Mouse (Mus musculus) neutrophil, adult 5-6 weeks (primary cell): ENCODE measurements around the gene Smurf1. TPM values are rescaled to one million over a fixed set of nuclear protein-coding genes. Genes with fewer than 3 reads are reported as not detected.
A peak's percentile ranks its signal among the peaks of the same experiment; 100 is the strongest.

Experiments used
- ATAC-seq: fragments of 151-379, 151-347 bp; 2 replicates; pipeline ENCODE4 v1.8.0; 2017; ENCODE audit warnings: mild to moderate bottlenecking, moderate TSS enrichment; ENCODE audit not compliant: insufficient number of reproducible peaks, poor library complexity, low FRiP score, severe bottlenecking; ENCODE audit errors: extremely low read depth
- total RNA-seq: library from RNA; stranded (forward); fragments of 200-1000 nt; gene quantifications from 2 replicates; pipeline ENCODE4 v1.2.3, GENCODE M21; 2017

Smurf1 gene
- total RNA-seq, 1 experiment from 2014 or later: 14.4 TPM

DNA sequence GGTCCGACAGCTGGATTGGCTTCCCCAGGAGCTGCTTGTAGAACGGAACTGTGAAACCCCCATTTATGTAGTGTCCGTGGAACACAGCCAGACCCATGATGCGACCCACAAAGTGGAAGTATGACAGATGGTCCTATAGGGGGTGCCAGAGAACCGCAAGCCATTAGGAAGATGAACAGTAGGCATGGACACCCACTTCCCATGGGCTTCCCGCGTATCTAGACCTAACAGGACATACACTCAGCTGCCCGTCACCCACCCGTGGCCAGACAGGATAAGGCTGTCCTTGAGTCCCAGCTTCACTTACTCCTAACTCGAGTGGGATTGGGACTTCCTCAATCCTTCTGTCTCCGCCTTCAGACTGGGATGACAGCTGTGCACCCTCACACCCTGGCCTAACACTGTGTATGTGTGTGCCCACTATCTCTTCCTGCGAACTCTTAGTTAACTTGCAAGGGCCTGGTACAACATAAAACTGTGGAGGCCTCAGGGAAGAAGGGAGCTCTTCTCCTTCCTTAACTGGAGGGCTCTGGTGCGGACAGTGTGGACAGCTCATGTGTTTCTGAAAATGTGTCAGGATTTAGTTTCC lies 80.9 kb downstream of the Smurf1 start:
- ATAC-seq: no peak

DNA sequence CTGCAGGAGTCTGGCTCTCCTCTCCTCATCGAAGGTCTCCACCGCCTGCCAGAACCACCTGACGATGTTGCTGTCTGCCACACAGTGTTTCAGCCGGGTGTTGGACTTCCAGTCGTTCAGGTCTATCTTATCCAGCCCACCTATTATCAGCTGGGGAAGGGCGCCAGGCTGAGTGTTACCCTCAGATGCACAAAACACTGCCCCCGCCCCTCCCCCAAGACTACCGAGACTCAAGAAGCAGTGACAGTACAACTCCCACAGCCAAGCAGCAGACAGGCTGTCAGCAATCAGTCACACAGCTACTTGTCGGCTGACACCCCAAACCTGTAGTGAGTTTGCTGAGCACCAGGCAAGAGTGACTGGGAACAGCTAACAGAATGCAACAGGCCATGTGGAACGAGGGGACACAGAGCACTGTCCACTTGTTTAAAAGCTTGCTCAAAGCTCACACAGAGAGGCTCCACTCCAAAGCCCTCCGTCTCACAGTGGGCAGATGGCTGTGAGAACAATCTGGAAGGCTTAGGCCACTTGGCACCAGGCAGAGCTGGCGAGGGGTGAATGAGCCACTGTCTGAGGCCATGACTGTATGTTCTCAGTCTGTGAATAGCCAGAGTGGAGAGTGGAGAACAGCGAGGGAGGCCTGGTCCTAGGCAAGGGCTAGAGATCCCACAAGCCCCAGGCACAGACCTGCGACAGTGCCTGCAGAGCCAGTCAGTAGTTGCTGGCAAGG lies 83.8 kb downstream of the Smurf1 start:
- ATAC-seq: no peak

DNA sequence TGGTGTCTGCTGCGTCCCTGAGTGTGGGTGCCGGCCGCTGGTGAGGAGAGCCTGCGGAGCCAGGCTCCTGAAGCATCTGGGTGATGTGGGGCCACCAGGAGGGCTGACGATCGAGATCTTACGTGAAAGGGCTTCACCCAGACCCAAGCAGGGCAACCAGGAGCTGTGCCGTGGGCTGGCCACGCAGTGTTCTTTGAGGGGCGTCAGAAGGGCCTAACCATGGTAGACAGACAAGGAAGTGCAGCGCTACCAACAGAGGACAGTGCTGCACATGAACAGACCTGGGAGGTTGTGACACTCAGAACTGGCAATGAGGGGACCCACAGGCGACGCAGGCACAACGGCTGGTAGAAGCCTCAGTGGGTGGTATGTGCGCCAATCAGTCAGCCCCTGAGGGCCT lies 88.6 kb downstream of the Smurf1 start:
- ATAC-seq: no peak

DNA sequence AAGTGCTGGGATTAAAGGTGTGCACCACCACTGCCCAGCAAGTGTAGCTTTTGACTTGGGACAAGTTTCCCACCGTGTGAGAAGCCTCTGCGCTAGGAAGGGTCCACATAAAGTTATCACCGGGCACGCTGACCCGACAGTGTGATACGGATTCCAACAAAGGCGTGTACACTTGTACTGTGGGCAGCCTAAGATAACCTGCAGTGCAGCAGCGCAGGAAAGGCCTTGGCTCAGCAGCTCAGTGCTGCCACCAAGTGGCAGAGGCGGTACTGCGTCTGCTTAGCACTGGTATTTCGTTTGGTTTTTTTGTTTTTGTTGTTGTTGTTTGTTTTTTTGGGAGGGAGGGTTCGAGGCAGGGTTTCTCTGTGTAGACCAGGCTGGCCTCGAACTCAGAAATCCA lies 89.8 kb downstream of the Smurf1 start:
- peak; percentile 52; the same call in 1 of the 2 replicates for ATAC-seq

DNA sequence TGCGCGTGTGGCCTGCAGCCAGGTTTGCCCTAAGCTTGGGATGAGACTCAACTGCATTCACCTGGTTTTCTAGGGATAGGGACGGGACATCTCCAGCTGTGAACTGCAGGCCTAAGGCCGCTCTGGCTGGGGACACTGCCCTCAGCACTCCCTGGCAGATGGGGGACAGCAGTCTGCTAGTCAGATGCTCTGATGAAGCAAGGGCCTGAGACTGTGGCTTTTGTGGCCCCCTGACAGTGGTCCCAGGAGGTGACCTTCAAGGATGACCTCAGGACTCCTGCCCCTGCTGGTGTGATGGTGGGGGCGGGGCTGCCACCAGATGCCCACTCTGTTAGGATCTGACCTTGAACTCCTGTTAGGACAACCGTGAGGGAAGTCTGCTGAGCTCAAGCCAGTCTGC lies 90.4 kb downstream of the Smurf1 start:
- no peak for ATAC-seq

DNA sequence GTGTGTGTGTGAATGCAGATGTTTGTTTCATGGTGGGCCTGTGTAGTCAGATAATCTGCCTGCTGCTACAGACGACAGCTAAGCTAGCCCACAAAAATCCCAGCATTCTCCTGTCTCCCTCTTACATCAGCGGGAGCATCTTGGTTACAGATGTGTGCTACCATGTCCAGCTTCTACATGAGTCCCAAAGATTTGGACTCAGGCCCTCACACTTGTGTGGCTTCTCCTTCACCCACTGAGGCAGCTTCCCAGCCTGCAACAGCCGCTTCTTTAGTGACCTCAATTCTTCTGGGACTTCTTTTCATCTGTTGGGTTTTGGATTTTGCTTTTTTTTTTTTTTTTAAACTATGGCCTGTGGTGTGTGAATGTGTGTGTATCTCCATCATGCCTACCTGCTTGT lies 92.8 kb downstream of the Smurf1 start:
- no peak for ATAC-seq

DNA sequence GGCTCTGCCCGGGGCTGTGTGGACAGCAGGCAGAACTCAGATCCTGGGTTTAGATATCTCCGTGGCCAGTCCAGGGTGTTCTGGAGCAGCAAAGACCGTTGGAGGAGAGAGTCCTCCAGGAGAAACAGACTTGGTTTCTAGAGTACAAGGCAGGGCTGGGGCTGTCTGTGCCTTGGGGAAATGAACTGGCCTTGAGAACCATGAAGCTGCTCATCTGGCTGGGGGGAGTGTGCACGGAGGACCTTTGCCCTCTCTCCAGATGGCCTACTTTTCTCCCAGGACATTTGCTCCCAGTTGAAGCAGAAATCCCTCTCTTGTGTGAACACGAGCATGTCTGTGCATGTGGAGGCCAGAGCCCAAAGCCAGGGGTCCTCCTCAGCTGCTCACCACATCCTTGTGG lies 93.3 kb downstream of the Smurf1 start:
- ATAC-seq: no peak

DNA sequence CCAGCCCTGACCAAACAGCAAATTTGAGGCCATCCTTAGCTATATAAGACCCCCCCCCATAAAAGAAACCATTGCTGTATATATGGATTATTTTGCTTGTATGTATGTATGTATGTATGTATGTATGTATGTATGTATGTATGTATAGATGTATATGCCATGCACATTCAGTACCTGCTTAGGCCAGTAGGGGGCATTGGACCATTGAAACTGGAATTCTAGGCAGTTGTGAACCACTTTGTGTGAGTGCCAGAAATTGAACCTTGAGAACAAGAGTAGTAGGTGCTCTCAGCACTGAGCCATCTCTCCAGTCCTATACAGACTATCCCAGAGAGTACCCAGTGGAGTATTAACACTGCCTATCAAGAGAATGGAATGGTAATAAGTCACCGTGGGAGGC lies 93.9 kb downstream of the Smurf1 start:
- no peak for ATAC-seq

DNA sequence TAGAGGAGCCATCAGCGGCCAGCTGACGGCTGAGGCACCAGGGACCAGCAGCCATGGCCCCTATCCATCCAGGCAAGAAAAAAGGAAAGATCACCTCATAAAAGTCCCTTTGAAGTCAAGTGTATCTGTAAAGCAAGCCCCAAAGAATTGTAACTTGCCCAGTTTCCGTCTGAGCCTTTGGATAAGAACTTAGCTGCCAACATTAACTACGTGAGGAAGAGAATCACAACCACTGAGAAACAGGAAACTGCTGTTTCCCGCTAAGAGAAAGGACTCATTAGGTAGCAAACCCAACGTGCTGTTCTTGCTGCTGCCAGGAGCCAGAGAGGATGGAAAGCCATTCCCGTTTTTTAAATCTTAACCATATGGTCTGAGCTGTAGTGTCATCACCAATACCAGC lies 94.9 kb downstream of the Smurf1 start:
- ATAC-seq: no peak

DNA sequence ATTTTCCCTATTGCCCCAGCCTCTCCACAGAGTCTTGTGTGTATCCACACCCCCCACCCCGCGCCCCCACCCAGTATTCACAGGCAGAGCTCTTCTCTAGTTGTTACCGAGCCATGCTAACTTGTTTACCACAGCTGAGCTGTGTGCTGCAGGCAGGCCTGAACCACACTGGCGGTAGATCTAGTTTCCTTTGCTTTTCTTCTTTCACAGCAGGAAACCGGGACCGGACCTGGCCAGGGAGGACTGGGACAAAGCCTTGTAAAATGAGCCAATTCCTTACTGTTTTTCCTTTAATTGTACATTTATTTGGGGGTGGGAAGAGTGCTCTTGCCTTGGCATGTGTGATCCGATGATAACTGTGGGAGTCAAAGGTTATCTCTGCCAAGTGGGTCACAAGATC lies 96.2 kb downstream of the Smurf1 start:
- no peak for ATAC-seq

DNA sequence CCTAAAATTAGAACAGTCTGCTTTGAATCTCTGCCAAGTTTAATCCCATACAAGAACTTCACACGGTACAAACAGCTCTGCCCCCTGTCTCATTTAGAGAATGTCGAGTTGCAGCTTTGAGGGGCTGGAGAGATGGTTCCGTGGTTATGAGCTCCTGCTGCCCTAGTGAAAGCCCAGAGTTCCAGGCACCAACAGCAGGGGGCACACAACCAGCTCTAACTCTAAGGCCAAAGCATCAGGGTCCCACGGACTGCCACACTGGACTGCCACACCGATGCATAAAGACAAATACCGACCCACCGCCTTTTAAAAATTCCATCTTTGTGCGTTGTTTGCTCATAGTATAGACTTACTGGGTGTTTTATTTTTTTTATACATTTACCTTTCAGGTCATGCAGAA lies 98.7 kb downstream of the Smurf1 start:
- ATAC-seq: no peak

DNA sequence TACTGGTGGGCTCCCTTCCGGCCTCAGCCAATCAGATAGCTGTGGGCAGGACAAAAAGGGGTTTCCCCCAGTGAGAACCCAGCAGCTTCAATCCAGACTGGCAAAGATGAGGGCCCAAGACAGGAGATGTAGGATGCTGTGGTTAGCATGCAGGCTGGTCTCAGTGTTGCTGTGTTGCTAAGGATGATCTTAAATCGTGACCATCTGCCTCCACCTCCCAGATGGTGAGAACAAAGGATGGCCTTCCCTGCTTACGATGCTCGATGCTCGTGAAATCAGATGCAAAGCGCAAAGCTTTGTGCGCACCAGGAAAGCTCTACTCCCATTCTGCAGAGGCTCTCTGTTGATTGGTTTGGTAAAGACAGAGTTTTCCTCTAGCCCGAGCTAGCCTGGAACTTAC lies 104.7 kb downstream of the Smurf1 start:
- ATAC-seq: no peak

DNA sequence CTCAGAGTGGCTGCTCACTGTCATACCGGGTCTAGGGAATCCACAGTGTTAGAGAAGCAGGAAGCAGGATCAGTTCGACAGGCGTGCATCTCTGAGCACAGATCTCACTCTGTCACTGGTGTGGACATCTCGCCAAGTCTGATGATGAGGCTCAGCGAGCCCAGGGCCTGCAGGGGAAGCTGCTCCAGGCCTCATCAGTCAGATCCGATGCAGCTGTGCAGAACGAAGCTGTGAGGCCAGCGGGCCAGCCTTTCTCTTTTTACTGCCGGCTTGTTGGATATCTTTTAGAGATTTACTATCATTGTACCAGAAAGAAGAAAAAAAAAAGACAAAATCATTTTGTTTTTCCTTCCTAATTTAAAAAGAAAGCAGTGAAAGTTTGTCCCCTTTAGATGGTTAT lies 106.4 kb downstream of the Smurf1 start:
- no peak for ATAC-seq

DNA sequence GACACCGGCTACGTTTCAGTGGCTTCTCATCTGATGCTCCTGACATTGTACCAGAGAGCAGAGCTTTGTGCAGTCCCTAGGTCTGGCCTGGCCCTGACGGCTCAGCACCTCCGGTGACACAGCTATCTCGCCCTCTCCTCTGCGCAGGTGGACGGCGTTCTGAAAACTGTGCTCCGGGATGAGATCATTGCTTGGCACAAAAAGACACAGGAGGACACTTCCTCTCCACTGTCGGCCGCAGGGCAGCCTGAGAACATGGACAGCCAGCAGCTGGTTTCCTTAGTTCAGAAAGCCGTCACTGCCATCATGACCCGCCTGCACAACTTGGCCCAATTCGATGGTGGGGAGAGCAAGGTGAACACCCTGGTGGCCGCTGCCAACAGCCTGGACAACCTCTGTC lies 107.1 kb downstream of the Smurf1 start:
- no peak for ATAC-seq

DNA sequence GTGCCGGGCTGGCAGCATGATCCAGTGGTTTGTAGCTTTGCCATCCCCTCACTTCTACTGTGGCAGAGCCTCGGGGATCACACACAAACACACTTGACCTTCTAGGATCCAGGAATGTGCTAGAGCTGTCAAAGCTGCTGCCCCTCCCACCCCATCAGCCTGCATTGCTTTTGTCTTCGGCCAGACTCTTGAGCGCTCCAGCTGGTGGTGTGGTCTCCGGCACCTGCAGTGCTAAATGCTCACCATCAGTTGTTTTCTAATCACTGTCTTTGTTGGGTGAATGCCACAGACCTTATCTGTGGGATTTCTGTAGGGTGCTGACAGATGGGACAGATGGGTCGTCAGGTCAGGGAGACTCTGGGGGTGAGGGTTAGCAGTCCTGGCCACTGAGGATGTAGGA lies 109.7 kb downstream of the Smurf1 start:
- no peak for ATAC-seq

DNA sequence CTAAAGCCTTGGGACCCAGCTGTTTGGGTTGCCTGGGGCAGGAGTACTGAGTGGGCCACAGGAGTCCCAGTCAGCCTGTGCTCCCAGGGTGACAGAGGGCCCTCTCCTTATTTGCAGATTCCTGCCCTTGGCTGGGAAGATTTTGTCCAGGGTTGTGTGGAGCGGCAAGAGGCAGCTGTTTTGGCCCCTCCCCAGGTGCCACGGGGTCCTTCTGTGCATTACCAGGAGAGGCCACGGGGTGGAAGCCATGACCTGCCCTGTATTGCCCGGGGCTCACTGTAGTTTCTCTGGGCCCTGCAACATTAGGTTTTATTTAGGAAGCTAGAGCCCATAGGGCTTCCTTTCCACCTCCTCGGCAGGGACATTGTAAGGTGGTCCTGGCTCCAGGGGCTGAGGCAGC lies 111.7 kb downstream of the Smurf1 start:
- ATAC-seq: no peak

DNA sequence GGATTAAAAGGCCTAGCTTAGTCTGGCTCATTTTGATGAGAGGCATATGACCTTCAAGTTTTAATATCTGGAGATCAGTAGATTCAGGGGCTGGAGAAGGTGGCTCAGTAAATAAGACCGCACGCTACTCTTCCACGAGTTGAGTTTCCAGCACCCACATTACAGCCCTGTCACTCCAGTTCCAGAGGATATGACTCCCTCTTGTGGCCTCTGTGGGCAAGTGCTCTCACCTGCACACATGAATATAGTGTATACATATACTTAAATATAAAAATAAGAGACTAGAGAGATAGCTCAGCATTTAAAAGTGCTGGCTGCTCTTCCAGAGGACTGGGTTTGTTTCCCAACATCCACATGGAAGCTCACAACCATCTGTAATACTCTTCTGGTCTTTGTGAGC lies 113.8 kb downstream of the Smurf1 start:
- no peak for ATAC-seq

DNA sequence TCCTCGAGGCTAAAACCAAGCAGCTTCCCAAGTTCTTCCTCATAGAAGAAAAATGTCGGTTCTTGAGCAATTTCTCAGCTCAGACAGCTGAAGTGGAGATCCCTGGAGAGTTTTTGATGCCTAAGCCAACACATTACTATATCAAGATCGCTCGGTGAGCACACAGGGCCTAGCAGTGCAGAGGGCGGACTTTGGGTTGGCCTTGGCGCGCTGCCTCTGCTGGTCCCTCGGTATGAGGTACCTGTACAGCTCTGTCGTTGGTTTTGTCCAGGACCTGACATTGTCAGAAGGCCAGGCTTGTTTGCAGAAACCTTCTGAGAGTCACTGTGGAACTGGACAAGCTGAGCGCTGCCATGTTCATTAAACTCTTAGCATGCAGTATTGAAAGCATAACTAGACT lies 115.7 kb downstream of the Smurf1 start:
- ATAC-seq: no peak

DNA sequence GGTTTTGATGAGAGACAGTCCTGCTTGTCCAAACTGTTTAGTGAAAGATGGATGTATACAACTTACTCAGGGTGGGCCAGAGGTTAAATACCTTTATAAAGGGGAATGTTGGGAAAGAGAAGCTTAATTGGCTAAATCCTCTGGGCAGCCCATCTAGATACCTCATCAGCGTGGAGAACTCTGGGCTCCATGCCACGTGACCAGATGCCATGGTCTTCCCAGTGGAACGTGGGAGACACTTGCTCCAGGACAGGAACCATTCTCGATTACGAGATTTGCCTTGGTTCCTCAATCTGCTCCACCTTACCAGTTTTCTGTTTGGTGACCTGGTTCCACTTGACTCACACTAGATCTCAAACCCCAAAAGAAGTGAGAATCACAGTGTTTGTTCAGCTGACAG lies 116.9 kb downstream of the Smurf1 start:
- no peak for ATAC-seq

DNA sequence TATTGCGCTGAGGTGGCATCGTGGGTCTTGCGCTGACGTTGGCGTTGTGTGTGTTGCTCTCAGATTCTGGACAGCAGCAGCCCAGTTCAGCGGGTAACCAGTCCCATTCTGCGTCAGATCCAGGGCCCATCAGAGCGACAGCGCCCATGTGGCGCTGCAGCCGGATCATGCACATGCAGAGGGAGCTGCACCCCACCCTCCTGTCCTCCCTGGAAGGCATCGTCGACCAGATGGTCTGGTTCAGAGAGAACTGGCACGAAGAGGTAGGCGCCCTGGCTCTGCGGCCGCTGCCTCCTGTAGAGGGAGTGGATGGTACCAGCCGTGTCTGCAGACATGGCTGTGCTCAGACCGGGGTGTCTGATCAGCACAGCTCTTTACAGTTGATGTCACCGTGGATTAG lies 120.3 kb downstream of the Smurf1 start:
- no peak for ATAC-seq

DNA sequence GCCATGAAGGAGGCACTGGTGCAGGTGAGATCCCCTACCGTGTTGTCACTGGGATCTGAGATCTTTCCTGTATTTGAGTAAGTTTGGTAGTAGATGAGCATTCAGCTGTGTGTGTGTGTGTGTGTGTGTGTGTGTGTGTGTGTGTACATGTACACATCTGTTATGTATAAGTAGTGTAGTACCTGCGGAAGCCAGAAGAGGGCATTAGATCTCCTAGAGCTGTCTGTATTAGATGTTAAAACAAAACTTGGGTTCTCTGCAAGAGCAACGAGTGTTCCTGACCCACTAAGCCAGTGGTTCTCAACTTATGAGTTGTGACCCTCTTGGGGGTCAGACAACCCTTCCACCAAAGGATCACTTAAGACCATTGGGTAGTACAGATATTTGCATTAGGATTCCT lies 129.5 kb downstream of the Smurf1 start:
- no peak for ATAC-seq
